Mouse (Mus musculus) small intestine, adult 2 months (tissue): ENCODE results near the gene Hspb9.

Experiments used
- CTCF ChIP-seq: fragments of 200-500 bp; IDR thresholded peaks from 2 replicates; pipeline ENCODE4 v1.5.1; 2012; ENCODE audit warnings: low read depth, mild to moderate bottlenecking, control low read depth, inconsistent platforms, low read length, moderate library complexity, mixed read lengths; ENCODE audit not compliant: insufficient replicate concordance, insufficient read length; ENCODE audit errors: extremely low read depth
- POLR2A ChIP-seq: fragments of 200-500 bp; IDR thresholded peaks from 2 replicates; pipeline ENCODE4 v1.6.1; 2012; ENCODE audit warnings: low read depth, mild to moderate bottlenecking, control low read depth, inconsistent platforms, low read length, moderate library complexity

GRCm38 (mm10) chr11:100718866-100719265, 5.2 kb downstream of the Hspb9 start:
- TF ChIP-seq CTCF, result no peak
- no peak for TF ChIP-seq POLR2A
